Mouse (Mus musculus): ENCODE results near the gene Ppef2. TPM values are rescaled to one million over a fixed set of nuclear protein-coding genes. Genes with fewer than 3 reads are reported as not detected.

Ppef2 gene
- total RNA-seq (2021), result under 1 TPM; 0.55 to 0.62 TPM

GRCm38 (mm10) chr5:92256218-92256617, at the start of gene Ppef2:
Gene Ppef2 (minus strand): TSS chr5:92256278.
- no peak for DNase-seq (ENCODE audit: low spot score in 2 of 2)
- intact Hi-C loops (cut with DNase I), result no loop called here

GRCm38 (mm10) chr5:92304291-92304690, 48.2 kb upstream of the Ppef2 start:
- intact Hi-C loops (cut with DNase I), result no loop called here
- DNase-seq (ENCODE audit: low spot score in 2 of 2), result no peak

- no peak for DNase-seq (ENCODE audit: low spot score in 2 of 2)
- intact Hi-C loops (cut with DNase I), result no loop called here
These were observed 46.2 kb upstream of the Ppef2 start for GRCm38 (mm10) chr5:92302149-92302840.

GRCm38 (mm10) chr5:92294525-92294924, 38.4 kb upstream of the Ppef2 start:
- intact Hi-C loops (cut with DNase I), result no loop called here
- DNase-seq (ENCODE audit: low spot score in 2 of 2), result no peak

GRCm38 (mm10) chr5:92291652-92292414, 35.8 kb upstream of the Ppef2 start:
- no peak for DNase-seq (ENCODE audit: low spot score in 2 of 2)
- intact Hi-C loops (cut with DNase I), result no loop called here

GRCm38 (mm10) chr5:92287840-92288239, 31.8 kb upstream of the Ppef2 start:
- DNase-seq (ENCODE audit: low spot score in 2 of 2), result no peak
- intact Hi-C loops (cut with DNase I), result no loop called here

GRCm38 (mm10) chr5:92283107-92283506, 27.0 kb upstream of the Ppef2 start:
- no peak for DNase-seq (ENCODE audit: low spot score in 2 of 2)
- intact Hi-C loops (cut with DNase I), result no loop called here

- intact Hi-C loops (cut with DNase I), result no loop called here
- no peak for DNase-seq (ENCODE audit: low spot score in 2 of 2)
These were observed 26.5 kb upstream of the Ppef2 start for GRCm38 (mm10) chr5:92282571-92282970.

GRCm38 (mm10) chr5:92278942-92279537, 23.0 kb upstream of the Ppef2 start:
- no peak for DNase-seq (ENCODE audit: low spot score in 2 of 2)
- intact Hi-C loops (cut with DNase I), result no loop called here

GRCm38 (mm10) chr5:92277437-92278394, 21.6 kb upstream of the Ppef2 start, which contains the start of gene Naaa:
Gene Naaa (minus strand): TSS chr5:92278170.
- DNase-seq (ENCODE audit: low spot score in 2 of 2), result peak; percentile 78 to 87
- intact Hi-C loops (cut with DNase I), result no loop called here

- no peak for DNase-seq (ENCODE audit: low spot score in 2 of 2)
- intact Hi-C loops (cut with DNase I), result no loop called here
These were observed 14.4 kb upstream of the Ppef2 start for GRCm38 (mm10) chr5:92270496-92270895.

- peak; percentile 76 to 80 for DNase-seq (ENCODE audit: low spot score in 2 of 2)
- intact Hi-C loops (cut with DNase I), result no loop called here
These were observed 7.8 kb upstream of the Ppef2 start for GRCm38 (mm10) chr5:92263761-92264359.

GRCm38 (mm10) chr5:92262646-92263045, 6.6 kb upstream of the Ppef2 start:
- no peak for DNase-seq (ENCODE audit: low spot score in 2 of 2)
- intact Hi-C loops (cut with DNase I), result no loop called here

GRCm38 (mm10) chr5:92254476-92254875, 1.6 kb downstream of the Ppef2 start:
- no peak for DNase-seq (ENCODE audit: low spot score in 2 of 2)
- intact Hi-C loops (cut with DNase I), result no loop called here

GRCm38 (mm10) chr5:92252797-92253343, 3.2 kb downstream of the Ppef2 start:
- intact Hi-C loops (cut with DNase I), result no loop called here
- DNase-seq (ENCODE audit: low spot score in 2 of 2), result peak; percentile 19 to 34

- intact Hi-C loops (cut with DNase I), result no loop called here
- no peak for DNase-seq (ENCODE audit: low spot score in 2 of 2)
These were observed 4.0 kb downstream of the Ppef2 start for GRCm38 (mm10) chr5:92252031-92252430.

GRCm38 (mm10) chr5:92248614-92249013, 7.5 kb downstream of the Ppef2 start:
- no peak for DNase-seq (ENCODE audit: low spot score in 2 of 2)
- intact Hi-C loops (cut with DNase I), result no loop called here

- DNase-seq (ENCODE audit: low spot score in 2 of 2), result no peak
- intact Hi-C loops (cut with DNase I), result no loop called here
These were observed 10.6 kb downstream of the Ppef2 start for GRCm38 (mm10) chr5:92245483-92245882.

GRCm38 (mm10) chr5:92244900-92245299, 11.2 kb downstream of the Ppef2 start:
- intact Hi-C loops (cut with DNase I), result no loop called here
- no peak for DNase-seq (ENCODE audit: low spot score in 2 of 2)

All from left cerebral cortex, postnatal 25 days (tissue).